Mouse (Mus musculus): ENCODE results near the gene Fli1.

Gene Fli1

GRCm38 (mm10) chr9:32394761-32395161 is 147.9 kb downstream of the Fli1 start:
- no peak for DNase-seq

GRCm38 (mm10) chr9:32392716-32393115 is 149.9 kb downstream of the Fli1 start:
- no peak for DNase-seq

- DNase-seq, result no peak
Measured at GRCm38 (mm10) chr9:32391701-32392100, 151.0 kb downstream of the Fli1 start.

GRCm38 (mm10) chr9:32391092-32391491 is 151.6 kb downstream of the Fli1 start:
- no peak for DNase-seq

- no peak for DNase-seq
Measured at GRCm38 (mm10) chr9:32388120-32388519, 154.5 kb downstream of the Fli1 start.

- no peak for DNase-seq
Measured at GRCm38 (mm10) chr9:32384906-32385305, 157.8 kb downstream of the Fli1 start.

GRCm38 (mm10) chr9:32376863-32377590 is 165.6 kb downstream of the Fli1 start:
- DNase-seq, result no peak

- no peak for DNase-seq
Measured at GRCm38 (mm10) chr9:32376031-32376430, 166.6 kb downstream of the Fli1 start.

- DNase-seq, result no peak
Measured at GRCm38 (mm10) chr9:32373656-32374055, 169.0 kb downstream of the Fli1 start.

Data from cerebellum, adult 11 months (tissue).